Mouse (Mus musculus) ES-E14 (cell line): ENCODE data around the gene Ranbp17.

Experiments used
- CHD2 ChIP-seq: IDR thresholded peaks from 2 replicates; pipeline ENCODE4 v1.6.1; 2014; ENCODE audit warnings: mild to moderate bottlenecking, low read depth, low read length, inconsistent platforms
- HCFC1 ChIP-seq: IDR thresholded peaks from 2 replicates; pipeline ENCODE4 v1.6.1; 2012; ENCODE audit warnings: low read length, inconsistent platforms, borderline replicate concordance; ENCODE audit not compliant: insufficient read depth
- MAFK ChIP-seq: IDR thresholded peaks from 2 replicates; pipeline ENCODE4 v1.6.1; 2014; ENCODE audit warnings: mild to moderate bottlenecking, low read depth, low read length, inconsistent platforms; ENCODE audit not compliant: insufficient read depth
- ZC3H11A ChIP-seq: IDR thresholded peaks from 2 replicates; pipeline ENCODE4 v1.6.1; 2012; ENCODE audit warnings: low read depth, mild to moderate bottlenecking, inconsistent platforms, low read length, borderline replicate concordance
- ZNF384 ChIP-seq: IDR thresholded peaks from 2 replicates; pipeline ENCODE4 v1.6.1; 2012; ENCODE audit warnings: low read depth, low read length, inconsistent platforms

DNA sequence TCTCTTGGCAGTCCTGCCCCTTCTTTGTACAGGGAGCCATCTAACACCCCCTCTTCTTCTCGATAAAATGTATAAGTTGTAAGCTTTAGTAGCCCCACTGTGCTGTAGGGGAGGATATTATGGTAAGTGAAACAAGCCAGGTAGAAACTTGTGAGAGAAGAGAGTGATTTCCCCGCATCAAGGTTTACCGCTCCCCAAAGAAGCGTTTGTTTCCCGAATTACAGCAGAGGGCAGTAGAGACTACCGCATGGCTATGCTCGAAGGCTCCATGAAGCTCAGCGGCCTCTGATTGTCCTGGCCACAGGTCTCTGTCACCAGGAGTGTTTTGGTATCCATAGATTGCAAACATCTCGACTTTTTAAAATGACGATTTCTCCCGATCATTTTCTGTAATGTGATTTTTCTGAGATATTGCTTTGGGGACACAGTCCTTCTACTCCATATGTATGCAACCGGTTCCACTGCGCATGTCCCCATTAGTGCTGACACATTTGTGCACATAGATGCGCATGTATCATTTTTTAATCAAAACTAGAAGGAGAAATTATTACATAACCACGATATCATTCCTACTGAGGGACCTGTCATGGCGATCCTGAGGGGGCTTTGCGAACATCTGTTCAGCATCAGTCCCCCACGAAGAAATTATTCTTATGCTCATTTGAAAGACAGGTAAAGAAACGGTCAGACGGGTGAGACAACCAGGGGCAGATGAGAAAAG, 336.9 kb downstream of the Ranbp17 start:
- no peak for TF ChIP-seq HCFC1
- TF ChIP-seq MAFK, result no peak
- TF ChIP-seq ZC3H11A, result peak; percentile 98
- TF ChIP-seq CHD2, result no peak
- no peak for TF ChIP-seq ZNF384
